ENCODE assay signal across 31 mouse cellular contexts in the genomic region with DNA sequence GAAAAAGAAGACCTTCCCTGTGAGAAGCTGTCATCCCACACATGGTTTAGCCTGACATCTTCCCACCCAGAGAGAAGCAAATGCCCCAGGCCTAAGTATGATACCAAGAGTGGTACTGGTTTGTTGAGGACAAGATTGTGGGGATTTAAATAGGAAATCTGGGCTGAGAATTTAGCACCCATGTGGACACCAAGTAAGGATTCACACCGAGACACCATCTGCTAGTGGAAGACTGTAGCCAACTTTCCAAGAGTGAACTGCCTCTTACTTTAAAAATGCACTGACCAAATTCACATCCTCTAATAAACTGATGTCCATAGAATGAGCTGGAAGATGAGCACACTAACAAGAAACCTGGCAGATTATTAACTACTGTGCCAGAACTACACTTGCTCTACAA.
DNase-seq lines count a peak whose midpoint lies in the region; ATAC-seq lines count a peak whose summit lies in the region.
"Had no signal": no experiment of that assay in that cellular context is flagged by ENCODE, and none has a peak within 500 bp of the region (broad histone marks: within the 10 kb centered on the region; RNA-seq: fewer than 3 reads in every experiment).

No protein-coding gene starts in this region.

- H3K27ac ChIP-seq in forebrain, embryonic 10.5 days: no peak overlapping the region
- H3K27ac ChIP-seq in forebrain, embryonic 16.5 days (ENCODE audit: low read length): no peak overlapping the region
- H3K27ac ChIP-seq: hindbrain, embryonic 12.5 days; hindbrain, postnatal 0 days; intestine, embryonic 15.5 days; kidney, postnatal 0 days; liver, embryonic 13.5 days; macrophage; midbrain, embryonic 13.5 days; neural tube, embryonic 13.5 days; stomach, postnatal 0 days had no signal

- DNase-seq in frontal cortex, postnatal 14 days (ENCODE audit: low spot score in 2 of 2): no peak
- DNase-seq in cerebellum, adult 11 months: peak; percentile 70
- DNase-seq in cerebellum, adult 9-10 months: peak; percentile 89
- DNase-seq in cerebellum, postnatal 36 days: peak; percentile 67 to 89
- DNase-seq in forebrain, embryonic 10.5 days (ENCODE audit: extremely low spot score, low spot score): no peak
- DNase-seq: adrenal gland, postnatal 10 days; gastrocnemius, postnatal 14 days; heart, postnatal 36 days; kidney, adult 2 months; layer of hippocampus, postnatal 36 days; left cerebral cortex, postnatal 4 days; liver, embryonic 13.5 days; lung, adult 2 months; lung, postnatal 10 days; retina, postnatal 1 day; spleen, adult 18-20 months; thymus, adult 18-20 months; thymus, postnatal 25 days had no signal

- no peaks in the 10 kb centered on the region for H3K27me3 ChIP-seq in forebrain, embryonic 10.5 days (ENCODE audit: poor library complexity, severe bottlenecking)
- no peaks in the 10 kb centered on the region for H3K27me3 ChIP-seq in forebrain, embryonic 16.5 days (replicated peaks; ENCODE audit: control insufficient read depth, insufficient read depth, low read length)
- H3K27me3 ChIP-seq: hindbrain, embryonic 12.5 days; intestine, embryonic 15.5 days; liver, embryonic 13.5 days; midbrain, embryonic 13.5 days; neural tube, embryonic 13.5 days; Patski had no signal

- H3K4me1 ChIP-seq in forebrain, embryonic 10.5 days: no peaks in the 10 kb centered on the region
- H3K4me1 ChIP-seq in forebrain, embryonic 16.5 days (replicated peaks; ENCODE audit: control insufficient read depth, insufficient read depth, low read length): peaks cover 4% of the 10 kb centered on the region; the same call in 1 of the 2 replicates
- H3K4me1 ChIP-seq: intestine, embryonic 15.5 days; liver, embryonic 13.5 days had no signal

- H3K4me2 ChIP-seq in forebrain, embryonic 16.5 days (ENCODE audit: low read length): no peak overlapping the region
- H3K4me2 ChIP-seq: hindbrain, embryonic 12.5 days; intestine, embryonic 15.5 days; liver, embryonic 13.5 days; midbrain, embryonic 13.5 days; neural tube, embryonic 13.5 days had no signal

- no peaks in the 10 kb centered on the region for H3K9me3 ChIP-seq in forebrain, embryonic 10.5 days
- no peaks in the 10 kb centered on the region for H3K9me3 ChIP-seq in forebrain, embryonic 16.5 days (ENCODE audit: control insufficient read depth, low read length)
- H3K9me3 ChIP-seq: hindbrain, embryonic 12.5 days; intestine, embryonic 15.5 days; liver, embryonic 13.5 days; midbrain, embryonic 13.5 days; neural tube, embryonic 13.5 days had no signal

- 93% methylated on average over 1 of the region's 1 CpGs for WGBS in forebrain, embryonic 10.5 days
- 91% methylated on average over 1 of the region's 1 CpGs for WGBS in forebrain, embryonic 16.5 days

- H3K36me3 ChIP-seq in forebrain, embryonic 10.5 days (replicated peaks): no peaks in the 10 kb centered on the region
- no peaks in the 10 kb centered on the region for H3K36me3 ChIP-seq in forebrain, embryonic 16.5 days (ENCODE audit: control insufficient read depth, insufficient read depth)
- H3K36me3 ChIP-seq: G1E; hindbrain, embryonic 12.5 days; intestine, embryonic 15.5 days; liver, embryonic 13.5 days; midbrain, embryonic 13.5 days; neural tube, embryonic 13.5 days had no signal

- H3K9ac ChIP-seq in forebrain, embryonic 16.5 days (replicated peaks; ENCODE audit: low read depth, low read length): no peak overlapping the region
- H3K9ac ChIP-seq: hindbrain, embryonic 12.5 days; intestine, embryonic 15.5 days; liver, embryonic 13.5 days; midbrain, embryonic 13.5 days; neural tube, embryonic 13.5 days had no signal

- peak; percentile 41; the same call in 1 of the 2 replicates for ATAC-seq in frontal cortex, adult (ENCODE audit: low TSS enrichment)
- ATAC-seq in forebrain, embryonic 16.5 days: no peak
- ATAC-seq: hindbrain, postnatal 0 days; intestine, embryonic 15.5 days; midbrain, embryonic 13.5 days; Patski had no signal

- no peak overlapping the region for H3K4me3 ChIP-seq in forebrain, embryonic 10.5 days
- no peak overlapping the region for H3K4me3 ChIP-seq in forebrain, embryonic 16.5 days (replicated peaks; ENCODE audit: low read length)
- H3K4me3 ChIP-seq: erythroblast, embryonic 14.5 days; hindbrain, embryonic 12.5 days; intestine, embryonic 15.5 days; liver, embryonic 13.5 days; midbrain, embryonic 13.5 days; neural tube, embryonic 13.5 days had no signal

Comparison
In these comparisons a context has a peak if more than half of its experiments do, and no peak if none do; other contexts are left out.
1. DNase-seq: peak in cerebellum, adult 11 months (single experiment), cerebellum, adult 9-10 months (single experiment) and cerebellum, postnatal 36 days (2 of 2); none in frontal cortex, postnatal 14 days (0 of 2) and forebrain, embryonic 10.5 days (single experiment).